Mouse (Mus musculus): ENCODE measurements around the gene Gdpd5.

Gene Gdpd5

DNA sequence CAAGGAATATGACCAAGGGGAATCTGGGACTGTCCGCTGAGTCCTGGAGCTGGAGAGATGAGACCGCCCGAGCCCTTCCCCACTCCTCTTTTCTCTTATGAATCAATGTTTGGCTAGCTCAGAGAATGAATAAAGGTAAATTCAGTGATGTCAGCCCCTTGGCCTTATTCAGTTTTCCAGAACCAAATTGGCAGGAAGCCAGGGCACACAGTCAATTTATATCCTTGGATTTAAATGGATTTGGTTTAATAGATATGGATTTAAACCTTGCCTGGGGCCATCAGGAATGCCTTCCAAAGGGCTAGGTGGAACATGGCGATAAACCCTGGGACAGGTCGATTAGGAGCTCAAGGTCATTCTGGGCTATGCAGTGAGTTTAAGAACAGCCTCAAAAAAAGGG, 108.5 kb downstream of the Gdpd5 start:
- in situ Hi-C loops (cut with MboI; ENCODE audit: low pct_unique_long_range_greater_than_20kb in 1 of 2, low sequenced_read_pairs in 2 of 2, unreplicated experiment in 1 of 2), result loop anchor here in 1 of 2 experiments (10.0 kb wide), 1 partner anchor 305 kb away; no protein-coding TSS in a partner anchor

- in situ Hi-C loops (cut with MboI; ENCODE audit: low pct_unique_long_range_greater_than_20kb in 1 of 2, low sequenced_read_pairs in 2 of 2, unreplicated experiment in 1 of 2), result loop anchor here in 1 of 2 experiments (5.0 to 10.0 kb wide), 2 partner anchors 93 to 296 kb away; no protein-coding TSS in a partner anchor
These were observed 117.9 kb downstream of the Gdpd5 start for GRCm38 (mm10) chr7:99499128-99499527.

- in situ Hi-C loops (cut with MboI; ENCODE audit: low pct_unique_long_range_greater_than_20kb in 1 of 2, low sequenced_read_pairs in 2 of 2, unreplicated experiment in 1 of 2), result loop anchor here in 1 of 2 experiments (10.0 kb wide), 1 partner anchor 55 kb away; no protein-coding TSS in a partner anchor
These were observed 119.0 kb downstream of the Gdpd5 start for GRCm38 (mm10) chr7:99500201-99500600.

- in situ Hi-C loops (cut with MboI; ENCODE audit: low pct_unique_long_range_greater_than_20kb in 1 of 2, low sequenced_read_pairs in 2 of 2, unreplicated experiment in 1 of 2), result loop anchor here in 1 of 2 experiments (10.0 kb wide), 1 partner anchor 54 kb away; no protein-coding TSS in a partner anchor
These were observed 119.4 kb downstream of the Gdpd5 start for GRCm38 (mm10) chr7:99500655-99501054.

DNA sequence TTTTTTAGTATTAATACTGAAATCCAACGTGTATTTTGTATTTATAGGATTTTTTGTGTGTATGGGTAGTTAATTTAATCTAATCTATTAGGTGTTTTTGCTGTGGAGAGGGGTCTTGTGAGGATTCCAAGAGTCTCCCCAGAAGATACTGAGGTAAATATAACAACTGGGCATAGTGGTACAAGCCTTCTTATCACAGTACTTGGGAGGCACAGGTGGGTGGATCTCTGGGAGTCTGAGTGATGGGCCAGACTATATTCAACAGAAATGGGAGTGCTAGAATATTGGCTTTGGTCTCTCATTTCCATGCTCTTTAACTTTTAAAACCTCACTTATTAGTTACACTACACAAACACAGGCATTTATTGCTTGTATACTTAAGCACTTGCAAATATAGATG, 119.9 kb downstream of the Gdpd5 start:
- in situ Hi-C loops (cut with MboI; ENCODE audit: low pct_unique_long_range_greater_than_20kb in 1 of 2, low sequenced_read_pairs in 2 of 2, unreplicated experiment in 1 of 2), result loop anchor here in 1 of 2 experiments (10.0 kb wide), 1 partner anchor 54 kb away; no protein-coding TSS in a partner anchor

GRCm38 (mm10) chr7:99504556-99504955, 123.3 kb downstream of the Gdpd5 start:
- in situ Hi-C loops (cut with MboI; ENCODE audit: low pct_unique_long_range_greater_than_20kb in 1 of 2, low sequenced_read_pairs in 2 of 2, unreplicated experiment in 1 of 2), result loop anchor here in 1 of 2 experiments (10.0 kb wide), 1 partner anchor 50 kb away; no protein-coding TSS in a partner anchor

- in situ Hi-C loops (cut with MboI; ENCODE audit: low pct_unique_long_range_greater_than_20kb in 1 of 2, low sequenced_read_pairs in 2 of 2, unreplicated experiment in 1 of 2), result loop anchor here (5.0 to 10.0 kb wide), 2 partner anchors 34 to 47 kb away; no protein-coding TSS in a partner anchor
These were observed 127.0 kb downstream of the Gdpd5 start for GRCm38 (mm10) chr7:99508187-99508586.

GRCm38 (mm10) chr7:99510087-99510501, 128.9 kb downstream of the Gdpd5 start:
- in situ Hi-C loops (cut with MboI; ENCODE audit: low pct_unique_long_range_greater_than_20kb in 1 of 2, low sequenced_read_pairs in 2 of 2, unreplicated experiment in 1 of 2), result no loop called here
